Mouse (Mus musculus) MEL (cell line): ENCODE results near the gene Plcb4. TPM values are rescaled to one million over a fixed set of nuclear protein-coding genes. Genes with fewer than 3 reads are reported as not detected.

Experiments
- DNase-seq: peaks from one replicate; pipeline ENCODE4 v3.0.0; 2011; ENCODE audit warnings: low read depth, low spot score
- H3K27ac ChIP-seq: 2 replicates; pipeline ENCODE4 v1.5.1; 2012; ENCODE audit warnings: low read depth, mild to moderate bottlenecking, control low read depth, low read length, moderate library complexity; ENCODE audit not compliant: control insufficient read depth
- H3K27me3 ChIP-seq, 2 experiments: fragments of 150-350 bp in 1 of 2; sonication (generic) in 1 of 2; 2 replicates each; pipeline ENCODE4 v1.6.1; 2012; ENCODE audit warnings: low read length in 2 of 2, mild to moderate bottlenecking in 2 of 2, improper control_type of control experiment in 1 of 2, moderate library complexity in 1 of 2; ENCODE audit not compliant: insufficient read depth in 2 of 2, control insufficient read depth in 1 of 2
- H3K36me3 ChIP-seq, 2 experiments: 2 replicates each; pipeline ENCODE4 v1.6.1; 2012 to 2014; ENCODE audit warnings: low read length in 2 of 2, improper control_type of control experiment in 1 of 2, inconsistent platforms in 1 of 2, mild to moderate bottlenecking in 1 of 2; ENCODE audit not compliant: insufficient read depth in 2 of 2, control insufficient read depth in 1 of 2
- H3K4me1 ChIP-seq, 2 experiments: fragments of 150-350 bp in 1 of 2; sonication (generic) in 1 of 2; 2 replicates each; pipeline ENCODE4 v1.6.1; 2012; ENCODE audit warnings: low read length in 2 of 2, improper control_type of control experiment in 1 of 2, mild to moderate bottlenecking in 1 of 2; ENCODE audit not compliant: insufficient read depth in 2 of 2, control insufficient read depth in 1 of 2
- H3K4me3 ChIP-seq, 2 experiments: fragments of 150-350 bp in 1 of 2; sonication (generic) in 1 of 2; 2 replicates each; pipeline ENCODE4 v1.5.1; 2012; ENCODE audit warnings: low read depth in 2 of 2, low read length in 2 of 2, mild to moderate bottlenecking in 2 of 2, moderate library complexity in 2 of 2, control low read depth in 1 of 2, improper control_type of control experiment in 1 of 2; ENCODE audit not compliant: control insufficient read depth in 1 of 2, insufficient read depth in 1 of 2
- H3K79me2 ChIP-seq: 2 replicates; pipeline ENCODE4 v1.6.1; 2012; ENCODE audit warnings: mild to moderate bottlenecking, low read length, moderate library complexity; ENCODE audit not compliant: control insufficient read depth, poor library complexity, insufficient read depth
- H3K9ac ChIP-seq: 2 replicates; pipeline ENCODE4 v1.6.1; 2012; ENCODE audit warnings: low read depth, mild to moderate bottlenecking, control low read depth, low read length, moderate library complexity; ENCODE audit not compliant: control insufficient read depth, poor library complexity, severe bottlenecking
- H3K9me3 ChIP-seq: fragments of 150-350 bp; sonication (generic); replicated peaks from 2 replicates; pipeline ENCODE4 v1.6.1; 2012; ENCODE audit warnings: mild to moderate bottlenecking, low read length, improper control_type of control experiment, moderate library complexity; ENCODE audit not compliant: insufficient read depth
- ELF1 ChIP-seq: IDR thresholded peaks from 2 replicates; pipeline ENCODE4 v1.6.1; 2014; ENCODE audit warnings: low read depth, mild to moderate bottlenecking, inconsistent platforms, low read length, improper control_type of control experiment, moderate library complexity
- EP300 ChIP-seq, 2 experiments: IDR thresholded peaks; 2 replicates each; pipeline ENCODE4 v1.6.1; 2011; ENCODE audit warnings: improper control_type of control experiment in 2 of 2, low read length in 2 of 2, low read depth in 1 of 2, mild to moderate bottlenecking in 1 of 2
- HCFC1 ChIP-seq: IDR thresholded peaks from 2 replicates; pipeline ENCODE4 v1.6.1; 2012; ENCODE audit warnings: low read depth, mild to moderate bottlenecking, inconsistent platforms, low read length, improper control_type of control experiment, moderate library complexity
- KAT2A ChIP-seq: conservative IDR thresholded peaks from 2 replicates; pipeline ENCODE4 v1.6.1; 2012; ENCODE audit warnings: low read depth, low read length, improper control_type of control experiment, inconsistent platforms
- MAFK ChIP-seq: IDR thresholded peaks from 2 replicates; pipeline ENCODE4 v1.6.1; 2011; ENCODE audit warnings: low read depth, mild to moderate bottlenecking, low read length, improper control_type of control experiment, borderline replicate concordance
- MYC ChIP-seq: IDR thresholded peaks from 2 replicates; pipeline ENCODE4 v1.6.1; 2011; ENCODE audit warnings: low read depth, mild to moderate bottlenecking, low read length, improper control_type of control experiment, moderate library complexity
- NRF1 ChIP-seq: IDR thresholded peaks from 2 replicates; pipeline ENCODE4 v1.6.1; 2014; ENCODE audit warnings: low read depth, mild to moderate bottlenecking, inconsistent platforms, low read length, improper control_type of control experiment, moderate library complexity; ENCODE audit not compliant: poor library complexity, insufficient read depth, severe bottlenecking
- POLR2AphosphoS2 ChIP-seq: IDR thresholded peaks from 2 replicates; pipeline ENCODE4 v1.6.1; 2011; ENCODE audit warnings: low read length, improper control_type of control experiment
- RAD21 ChIP-seq: IDR thresholded peaks from 2 replicates; pipeline ENCODE4 v1.6.1; 2011; ENCODE audit warnings: mild to moderate bottlenecking, low read depth, low read length, improper control_type of control experiment
- TCF12 ChIP-seq: IDR thresholded peaks from 2 replicates; pipeline ENCODE4 v1.6.1; 2014; ENCODE audit warnings: low read depth, mild to moderate bottlenecking, inconsistent platforms, low read length, improper control_type of control experiment, moderate library complexity
- ZC3H11A ChIP-seq: IDR thresholded peaks from 2 replicates; pipeline ENCODE4 v1.6.1; 2012; ENCODE audit warnings: low read depth, mild to moderate bottlenecking, inconsistent platforms, low read length, improper control_type of control experiment
- ZMIZ1 ChIP-seq: IDR thresholded peaks from 2 replicates; pipeline ENCODE4 v1.6.1; 2012; ENCODE audit warnings: low read depth, mild to moderate bottlenecking, inconsistent platforms, low read length, improper control_type of control experiment, moderate library complexity
- ZNF384 ChIP-seq: IDR thresholded peaks from 2 replicates; pipeline ENCODE4 v1.6.1; 2012; ENCODE audit warnings: low read depth, mild to moderate bottlenecking, inconsistent platforms, low read length, improper control_type of control experiment
- polyA plus RNA-seq, 2 experiments: library from polyadenylated mRNA; stranded (reverse) in 1 of 2; unstranded in 1 of 2; fragments of >175 nt in 1 of 2; fragments of >200 nt in 1 of 2; gene quantifications; 2 replicates each; pipeline versions ENCODE4 v1.2.1 to v1.2.4; 2012; ENCODE audit warnings: low replicate concordance in 2 of 2, low read depth in 1 of 2; ENCODE audit not compliant: insufficient read length in 2 of 2, insufficient read depth in 1 of 2, missing spikeins in 1 of 2
- total RNA-seq: library from RNA; depleted of rRNA; stranded (reverse); fragments of 300-350 nt; gene quantifications from 2 replicates; pipeline ENCODE4 v1.2.3, GENCODE M21; 2012

Plcb4 gene
- total and polyA plus RNA-seq, 3 experiments, result not detected

GRCm38 (mm10) chr2:135717232-135718134 lies 58.7 kb downstream of the Plcb4 start:
- TF ChIP-seq NRF1 (no peak), KAT2A (no peak), MAFK (no peak), ZC3H11A (no peak), RAD21 (no peak)
- TF ChIP-seq, all 39 proteins: peak for 0
- peaks cover 0 to 1% of the 10 kb centered on the region in 2 experiments; a peak in 1 of 4 replicates for H3K36me3 ChIP-seq
- H3K27me3 ChIP-seq, result peaks cover 0 to 3% of the 10 kb centered on the region in 2 experiments; a peak in 3 of 4 replicates
- H3K79me2 ChIP-seq, result no peaks in the 10 kb centered on the region
- no peak overlapping the region for H3K4me3 ChIP-seq
- no peaks in the 10 kb centered on the region for H3K9me3 ChIP-seq
- H3K4me1 ChIP-seq, result 0 out of 4 replicates have a peak, but pooled peaks cover 0 to 2% of the 10 kb centered on the region in 2 experiments
- DNase-seq, result no peak
- H3K9ac ChIP-seq, result no peak overlapping the region
- H3K27ac ChIP-seq, result no peak overlapping the region

GRCm38 (mm10) chr2:135722109-135722508 lies 63.3 kb downstream of the Plcb4 start:
- no peak for DNase-seq
- TF ChIP-seq POLR2AphosphoS2 (no peak), ZNF384 (no peak), EP300 (IDR thresholded peaks at IDR 0.05; ENCODE audit: low read depth in 1 of 2, low read length in 2 of 2) (no peak), ZC3H11A (no peak)
- Histone ChIP-seq H3K9ac (no peak overlapping the region), H3K9me3 (no peaks in the 10 kb centered on the region), H3K36me3 (no peaks in the 10 kb centered on the region), H3K27me3 (peaks cover 0 to 3% of the 10 kb centered on the region in 2 experiments; a peak in 2 of 4 replicates), H3K4me1 (0 out of 4 replicates have a peak, but pooled peaks cover 0 to 2% of the 10 kb centered on the region in 2 experiments), H3K27ac (no peak overlapping the region), H3K4me3 (no peak overlapping the region), H3K79me2 (no peaks in the 10 kb centered on the region)

- 0 out of 4 replicates have a peak, but pooled peaks cover 0 to 2% of the 10 kb centered on the region in 2 experiments for H3K4me1 ChIP-seq
- DNase-seq, result no peak
- TF ChIP-seq EP300 (IDR thresholded peaks at IDR 0.05; ENCODE audit: low read depth in 1 of 2, low read length in 2 of 2) (no peak), MYC (no peak), ELF1 (no peak), ZMIZ1 (no peak), HCFC1 (no peak), TCF12 (no peak)
- H3K4me3 ChIP-seq, result no peak overlapping the region
- no peak overlapping the region for H3K9ac ChIP-seq
- no peaks in the 10 kb centered on the region for H3K79me2 ChIP-seq
- H3K36me3 ChIP-seq, result no peaks in the 10 kb centered on the region
- H3K27ac ChIP-seq, result no peak overlapping the region
- H3K27me3 ChIP-seq, result no peaks in the 10 kb centered on the region; a peak in 2 of 4 replicates
- H3K9me3 ChIP-seq, result no peaks in the 10 kb centered on the region
Observed at GRCm38 (mm10) chr2:135723387-135723786, 64.6 kb downstream of the Plcb4 start.
